Mouse (Mus musculus): ENCODE measurements around the gene Ddi2. TPM values are rescaled to one million over a fixed set of nuclear protein-coding genes. Genes with fewer than 3 reads are reported as not detected.
A peak's percentile ranks its signal among the peaks of the same experiment; 100 is the strongest.

Gene Ddi2
- total RNA-seq, 1 experiment from 2014 or later = 29.2 TPM

DNA sequence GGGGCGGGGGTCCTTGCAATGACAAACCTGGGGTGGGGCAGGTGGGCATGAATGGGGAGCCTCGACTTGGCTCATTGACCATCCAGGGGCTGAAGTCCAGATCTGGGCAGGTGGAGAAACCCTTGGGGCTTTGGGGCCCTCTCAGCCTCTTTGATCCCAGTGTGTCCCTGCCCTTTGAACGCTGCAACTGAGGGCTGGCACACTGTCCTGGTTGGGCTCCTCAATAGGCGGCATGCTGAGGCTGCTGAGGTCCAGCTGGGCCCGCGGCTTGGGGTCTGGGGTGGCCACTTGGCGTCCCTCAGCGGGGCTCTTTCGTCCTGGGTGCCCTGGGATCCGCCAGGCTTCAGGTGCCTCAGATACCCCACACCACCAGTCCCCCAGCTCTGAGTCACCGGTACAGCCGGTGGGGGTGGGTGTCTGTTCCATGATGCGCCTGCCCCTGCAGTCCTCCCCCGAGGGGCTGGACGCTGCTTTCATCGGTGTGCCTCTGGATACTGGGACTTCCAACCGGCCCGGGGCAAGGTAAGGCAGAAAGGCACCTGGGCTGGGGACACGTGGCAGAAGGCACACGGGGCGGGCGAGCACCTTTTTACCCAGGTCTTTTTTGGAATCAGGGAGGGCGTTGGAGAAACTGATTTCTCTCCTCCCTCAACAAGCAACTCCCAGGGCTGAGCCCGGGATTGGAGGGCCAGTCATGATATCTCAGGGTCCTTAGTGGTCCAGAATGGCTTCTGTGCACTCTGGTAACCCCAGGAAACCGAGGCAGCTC is 23.5 kb upstream of the Ddi2 start, which contains the start of gene Agmat:
Gene Agmat (plus strand): TSS at position 95 of the 769 bp plus-strand sequence.
- ATAC-seq (ENCODE audit: extremely low read depth, insufficient number of reproducible peaks, low FRiP score, poor library complexity, severe bottlenecking) = no peak

DNA sequence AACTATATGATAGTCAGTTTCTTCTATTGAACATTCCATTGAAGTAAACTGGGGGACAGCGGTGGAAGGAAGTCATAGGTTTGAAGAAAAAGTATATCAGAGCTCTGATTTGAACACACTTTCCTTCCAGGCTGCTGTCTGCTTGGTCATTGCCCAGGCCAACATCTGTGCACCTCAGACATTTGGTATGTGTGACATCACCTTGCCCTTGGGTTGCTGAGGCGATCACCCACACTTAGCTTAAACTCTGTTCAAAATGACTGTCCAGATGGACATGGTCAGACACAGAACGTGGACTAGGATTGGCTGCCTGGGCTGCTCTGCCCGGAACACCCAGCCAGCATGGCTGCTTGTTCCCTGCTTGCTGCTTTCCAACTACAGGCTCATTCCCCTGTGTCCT is 19.2 kb upstream of the Ddi2 start:
- ATAC-seq (ENCODE audit: extremely low read depth, insufficient number of reproducible peaks, low FRiP score, poor library complexity, severe bottlenecking) = no peak

DNA sequence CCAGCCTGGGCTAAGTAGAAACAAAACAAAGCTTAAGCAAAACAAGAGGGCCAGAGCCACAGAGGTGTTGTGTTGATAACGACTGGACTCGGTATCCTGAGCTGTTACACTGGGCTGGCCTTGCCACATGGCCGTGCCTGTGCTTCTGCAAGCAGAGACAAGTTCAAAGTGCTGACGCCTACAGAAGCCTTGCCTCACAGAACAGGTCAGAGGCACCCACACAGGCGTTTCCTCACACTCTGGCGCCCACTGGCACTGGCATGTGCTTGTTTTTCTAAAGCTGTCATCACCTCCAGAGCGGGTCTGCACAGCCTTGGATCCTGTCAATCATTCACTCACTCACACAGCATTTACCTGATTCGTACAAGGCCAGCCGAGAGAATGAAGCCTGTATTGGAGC is 18.6 kb upstream of the Ddi2 start:
- ATAC-seq (ENCODE audit: extremely low read depth, insufficient number of reproducible peaks, low FRiP score, poor library complexity, severe bottlenecking) = no peak

DNA sequence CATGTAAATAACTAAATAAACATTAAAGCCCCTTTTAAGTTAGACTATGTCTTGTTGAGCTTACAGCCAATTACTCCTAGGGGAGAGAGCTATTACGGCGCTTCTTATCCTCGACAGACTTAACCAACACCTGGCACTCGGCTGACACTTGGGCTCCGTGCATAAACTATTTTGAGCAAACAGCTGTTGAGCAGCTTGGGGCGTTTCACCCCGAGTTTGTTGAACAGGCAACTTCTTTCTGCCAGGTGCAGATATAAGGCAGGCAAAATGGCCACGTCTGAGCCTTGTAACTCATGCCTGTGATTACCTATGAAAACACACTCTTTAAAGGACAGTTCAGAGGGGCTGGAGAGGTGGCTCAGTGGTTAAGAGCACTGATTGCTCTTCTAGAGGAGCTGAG is 14.8 kb upstream of the Ddi2 start:
- no peak for ATAC-seq (ENCODE audit: extremely low read depth, insufficient number of reproducible peaks, low FRiP score, poor library complexity, severe bottlenecking)

DNA sequence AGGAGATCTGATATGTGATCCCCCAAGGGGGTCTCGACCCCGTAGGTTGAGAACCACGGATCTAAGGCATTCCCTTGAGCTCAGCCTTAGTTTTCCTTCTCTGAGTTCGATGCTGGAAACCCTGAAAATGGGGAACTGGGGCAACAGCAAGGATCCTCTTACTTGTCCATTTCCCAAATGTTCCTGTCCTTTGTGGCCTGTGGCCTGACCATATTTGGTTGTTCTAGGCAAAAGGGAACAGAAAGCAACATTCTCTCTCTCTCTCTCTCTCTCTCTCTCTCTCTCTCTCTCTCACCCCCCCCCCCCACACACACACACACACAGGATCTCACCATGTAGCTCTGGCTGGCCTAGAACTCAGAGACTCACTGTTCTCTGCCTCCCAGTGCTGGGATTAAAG is 13.6 kb upstream of the Ddi2 start:
- ATAC-seq (ENCODE audit: extremely low read depth, insufficient number of reproducible peaks, low FRiP score, poor library complexity, severe bottlenecking) = no peak

DNA sequence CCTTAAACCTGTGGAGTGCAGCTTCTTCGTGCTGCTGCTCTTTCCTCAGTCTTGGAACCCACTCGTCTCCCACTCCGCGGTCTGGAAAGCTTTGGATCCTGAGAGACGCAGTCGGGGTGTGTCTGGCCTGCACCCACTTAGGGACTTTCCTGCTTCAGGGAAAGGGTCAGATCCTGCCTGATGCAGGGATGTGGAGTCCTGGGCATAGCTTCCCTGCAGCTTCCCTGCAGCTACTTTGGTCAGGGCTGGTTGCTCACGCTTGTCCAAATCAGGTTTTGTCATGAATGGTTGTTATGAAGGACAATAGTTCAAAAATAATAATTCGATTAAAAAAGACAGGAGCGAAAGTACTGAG is 12.0 kb upstream of the Ddi2 start:
- ATAC-seq (ENCODE audit: extremely low read depth, insufficient number of reproducible peaks, low FRiP score, poor library complexity, severe bottlenecking) = no peak

DNA sequence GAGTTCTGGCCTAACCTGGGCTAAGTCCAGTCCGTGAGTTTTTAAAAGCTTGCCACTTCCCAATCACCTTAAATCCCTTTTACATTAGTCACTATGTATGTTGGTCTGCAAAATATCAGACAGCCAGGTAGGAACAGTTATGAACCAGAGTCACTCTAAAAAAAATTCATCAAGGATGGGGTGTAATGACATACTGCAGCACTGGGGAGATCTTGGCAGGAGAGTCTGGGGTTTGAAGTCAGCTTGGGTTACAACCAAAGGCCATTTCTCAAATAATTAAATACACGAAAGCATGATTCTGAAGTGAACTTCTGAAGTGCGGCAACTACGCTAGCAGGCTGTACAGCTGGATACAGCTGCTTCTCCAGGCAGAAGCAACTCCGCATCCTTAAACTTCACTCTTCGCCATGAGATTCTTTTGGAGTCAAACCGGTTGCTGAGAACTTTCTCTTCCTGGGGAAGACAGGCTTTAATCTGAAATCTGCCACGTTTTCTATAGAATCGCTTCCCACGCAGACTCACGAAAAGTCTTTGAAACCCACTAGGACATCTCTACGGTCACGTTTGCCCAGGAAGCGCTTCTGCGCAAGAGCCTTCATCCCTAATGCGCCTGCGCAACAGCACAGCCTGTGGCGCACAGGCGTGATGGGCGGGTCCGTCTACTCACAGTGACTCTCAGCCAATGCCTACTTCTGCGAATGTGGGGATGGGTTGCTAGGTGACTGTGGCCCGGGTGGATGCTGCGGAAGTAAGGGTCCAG is 11.4 kb upstream of the Ddi2 start:
- ATAC-seq (ENCODE audit: extremely low read depth, insufficient number of reproducible peaks, low FRiP score, poor library complexity, severe bottlenecking) = peak; percentile 97

DNA sequence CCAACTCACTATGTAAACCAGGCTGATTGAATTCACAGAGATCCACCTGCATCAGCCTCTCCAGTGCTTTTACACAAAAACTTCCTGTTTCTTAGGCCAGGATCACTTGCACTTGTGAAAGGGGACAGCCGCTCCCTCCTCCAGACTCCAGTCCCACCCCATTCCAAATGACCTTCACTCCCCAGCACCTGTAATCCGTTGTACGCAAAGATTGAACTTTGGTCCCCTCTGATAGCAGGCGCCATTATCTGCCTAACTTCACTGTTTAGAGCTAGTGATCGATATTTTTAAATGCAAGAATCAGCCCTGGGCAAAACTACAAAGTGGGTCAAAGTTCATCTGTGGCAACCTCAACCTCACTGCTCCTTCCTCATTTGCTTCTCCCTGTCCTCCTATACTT is 8.5 kb upstream of the Ddi2 start:
- no peak for ATAC-seq (ENCODE audit: extremely low read depth, insufficient number of reproducible peaks, low FRiP score, poor library complexity, severe bottlenecking)

DNA sequence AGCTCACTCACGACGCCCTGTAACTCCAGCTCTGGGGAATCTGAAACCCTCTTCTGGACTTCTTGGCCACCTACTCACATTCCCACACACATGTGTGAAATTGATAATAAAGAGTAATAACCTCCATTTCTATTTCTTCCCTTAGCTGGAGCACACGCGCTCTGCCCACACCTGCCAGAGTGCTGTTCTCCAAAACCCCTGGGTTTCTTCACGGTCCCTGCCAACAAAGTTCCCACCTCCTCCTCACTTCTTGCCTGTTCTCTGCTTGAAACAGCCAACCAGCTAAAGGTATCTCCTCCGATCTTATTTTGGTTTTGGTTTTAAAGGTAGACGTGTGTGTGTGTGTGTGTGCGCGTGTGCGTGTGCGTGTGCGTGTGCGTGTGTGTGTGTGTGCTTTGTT is 7.2 kb upstream of the Ddi2 start:
- ATAC-seq (ENCODE audit: extremely low read depth, insufficient number of reproducible peaks, low FRiP score, poor library complexity, severe bottlenecking) = no peak

DNA sequence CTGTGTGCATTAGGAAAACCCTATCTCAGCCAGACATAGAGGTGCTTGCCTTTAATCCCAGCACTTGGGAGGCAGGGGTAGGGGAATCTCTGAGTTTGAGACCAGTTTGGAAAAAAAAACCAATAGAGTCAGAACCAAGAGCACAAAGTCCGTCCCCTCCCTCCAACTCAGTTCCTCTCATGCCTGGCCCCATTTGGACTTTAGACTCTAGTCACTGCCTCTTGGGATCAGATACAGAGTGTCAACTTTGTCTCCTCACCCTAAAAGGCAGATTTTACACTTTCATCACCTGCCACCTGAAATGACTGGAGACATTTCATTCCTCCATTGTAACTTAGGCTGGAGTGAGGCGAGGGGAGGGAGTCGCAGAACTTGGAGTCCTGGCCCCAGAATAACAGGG is 6.0 kb upstream of the Ddi2 start:
- ATAC-seq (ENCODE audit: extremely low read depth, insufficient number of reproducible peaks, low FRiP score, poor library complexity, severe bottlenecking) = no peak

DNA sequence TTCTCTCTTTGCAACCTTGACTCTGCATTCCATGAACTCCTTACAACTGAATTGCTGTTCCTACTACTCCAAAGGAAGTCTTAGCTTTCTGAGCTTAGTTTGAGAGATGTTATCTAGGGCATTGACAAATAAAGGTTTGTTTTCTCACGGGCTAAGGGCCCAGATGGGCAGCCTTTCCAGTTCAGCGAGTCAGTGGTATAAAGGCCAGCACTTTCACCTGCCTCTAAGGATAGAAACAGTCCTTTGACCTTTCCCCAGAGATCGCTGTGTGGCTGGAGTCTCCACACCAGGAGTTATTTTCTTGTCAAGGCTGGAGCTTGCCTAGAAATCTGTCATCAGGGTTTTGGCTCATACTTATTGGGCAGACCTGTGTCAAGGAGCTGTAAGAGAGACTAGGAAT is 2.5 kb upstream of the Ddi2 start:
- no peak for ATAC-seq (ENCODE audit: extremely low read depth, insufficient number of reproducible peaks, low FRiP score, poor library complexity, severe bottlenecking)

DNA sequence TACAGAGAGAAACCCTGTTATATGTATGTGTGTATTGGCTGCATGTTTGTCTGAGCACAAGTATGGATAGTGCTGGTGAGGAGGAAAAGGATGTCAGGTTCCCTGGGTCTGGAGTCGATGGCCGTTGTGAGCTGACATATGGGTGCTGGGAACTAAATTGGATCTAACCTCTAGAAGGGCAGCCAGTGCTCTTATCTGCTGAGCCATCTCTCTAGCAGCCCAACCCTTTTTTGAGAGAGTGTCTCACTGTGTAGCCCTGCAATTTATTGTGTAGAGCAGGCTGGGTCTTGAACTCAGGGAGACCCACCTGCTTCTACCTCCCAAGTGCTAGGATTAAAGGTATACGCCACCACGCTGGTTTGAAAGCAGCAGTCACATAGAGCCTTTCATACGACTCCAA is 2.1 kb upstream of the Ddi2 start:
- ATAC-seq (ENCODE audit: extremely low read depth, insufficient number of reproducible peaks, low FRiP score, poor library complexity, severe bottlenecking) = no peak

DNA sequence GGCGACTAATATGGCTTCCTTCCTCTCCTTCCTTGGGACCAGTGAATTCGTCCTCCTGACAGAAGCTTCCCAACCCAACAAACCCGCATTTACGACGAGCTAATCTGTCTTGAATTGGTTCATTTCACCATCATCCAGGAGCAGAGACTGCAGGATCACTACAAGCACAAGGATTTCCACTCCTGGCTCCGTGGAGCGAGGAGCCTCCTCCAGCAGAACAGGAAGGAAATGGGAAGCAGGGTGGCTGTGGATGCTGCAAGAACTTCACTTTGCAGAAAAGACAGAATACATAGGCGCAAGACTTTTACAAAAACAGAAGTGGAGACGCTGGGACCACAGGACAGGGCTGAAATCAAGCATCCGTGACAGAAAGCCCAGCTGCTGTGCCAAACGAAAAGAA is 1.4 kb upstream of the Ddi2 start:
- ATAC-seq (ENCODE audit: extremely low read depth, insufficient number of reproducible peaks, low FRiP score, poor library complexity, severe bottlenecking) = no peak

DNA sequence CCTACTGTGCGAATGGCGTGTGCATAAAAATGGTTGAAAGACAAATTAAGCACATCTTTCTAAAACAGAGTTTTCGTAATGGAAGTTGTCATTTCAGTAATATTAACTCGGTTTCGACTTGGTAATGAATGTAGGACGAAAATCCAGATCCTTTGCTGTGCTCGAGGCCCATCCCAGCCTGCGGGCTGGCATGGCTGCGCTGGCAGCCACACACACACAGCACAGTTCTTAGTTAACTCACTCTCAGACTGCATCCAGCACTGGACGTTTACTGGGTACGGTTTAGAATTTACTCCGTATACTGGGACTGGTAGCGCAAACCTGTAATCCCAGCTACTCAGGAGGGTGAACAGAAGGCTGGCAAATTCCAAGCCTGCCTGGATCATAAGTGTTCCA is 452 bp upstream of the Ddi2 start:
- ATAC-seq (ENCODE audit: extremely low read depth, insufficient number of reproducible peaks, low FRiP score, poor library complexity, severe bottlenecking) = no peak

DNA sequence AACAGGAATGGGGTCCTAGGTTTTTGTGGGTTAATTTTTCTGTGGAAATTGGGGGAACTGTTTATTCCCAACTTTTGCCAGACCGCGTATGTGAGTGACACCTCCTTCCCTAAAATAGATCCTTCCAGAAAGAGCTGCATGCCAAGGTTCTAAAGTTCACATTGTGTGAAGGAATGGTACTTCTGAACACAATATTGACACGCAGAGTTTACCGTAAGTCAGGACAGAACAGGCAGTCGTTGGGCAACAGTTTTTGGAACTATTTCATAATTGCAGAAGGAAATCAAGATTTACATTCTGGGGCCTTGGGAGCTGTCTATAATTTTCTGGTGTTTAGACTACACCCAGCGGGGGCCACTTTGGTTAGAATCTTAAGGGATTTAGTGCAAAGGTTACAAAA is 1.3 kb downstream of the Ddi2 start:
- no peak for ATAC-seq (ENCODE audit: extremely low read depth, insufficient number of reproducible peaks, low FRiP score, poor library complexity, severe bottlenecking)

DNA sequence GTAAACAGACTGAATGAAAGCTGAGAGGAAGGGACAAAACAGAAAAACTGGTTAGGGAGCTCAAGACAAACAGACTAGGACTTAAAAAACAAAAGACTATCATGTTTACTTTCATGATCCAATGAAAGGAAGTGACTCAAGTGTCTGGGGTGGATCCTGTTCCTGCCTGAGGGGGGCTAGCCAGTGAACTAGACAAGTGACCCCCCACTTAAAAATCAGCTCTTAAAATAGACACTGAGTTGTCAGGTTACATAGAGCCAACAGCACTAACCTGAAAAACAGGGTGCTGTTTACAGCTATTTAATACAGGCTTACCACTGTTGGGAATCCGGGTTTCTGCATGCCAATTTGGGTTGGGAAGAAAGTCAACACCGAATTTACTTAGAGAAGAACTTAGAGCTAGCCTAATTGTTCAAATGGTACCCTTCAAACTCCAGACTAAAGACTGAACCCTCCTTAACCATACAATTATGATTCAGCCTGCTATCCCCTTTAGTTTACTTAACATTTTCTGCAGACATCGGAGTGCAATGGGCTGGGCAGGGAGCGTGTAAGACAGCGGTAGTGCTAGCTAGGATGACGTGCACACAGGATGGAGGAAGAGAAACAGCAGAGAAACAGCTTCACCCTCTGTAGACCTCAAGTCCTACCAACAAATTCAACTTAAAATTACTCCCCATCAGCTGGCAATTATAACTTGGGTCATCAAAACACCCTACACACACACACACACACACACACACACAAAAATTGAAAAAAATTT is 2.3 kb downstream of the Ddi2 start:
- 0 out of 2 replicates have a peak, but pooled peaks have one; percentile 23 for ATAC-seq (ENCODE audit: extremely low read depth, insufficient number of reproducible peaks, low FRiP score, poor library complexity, severe bottlenecking)

DNA sequence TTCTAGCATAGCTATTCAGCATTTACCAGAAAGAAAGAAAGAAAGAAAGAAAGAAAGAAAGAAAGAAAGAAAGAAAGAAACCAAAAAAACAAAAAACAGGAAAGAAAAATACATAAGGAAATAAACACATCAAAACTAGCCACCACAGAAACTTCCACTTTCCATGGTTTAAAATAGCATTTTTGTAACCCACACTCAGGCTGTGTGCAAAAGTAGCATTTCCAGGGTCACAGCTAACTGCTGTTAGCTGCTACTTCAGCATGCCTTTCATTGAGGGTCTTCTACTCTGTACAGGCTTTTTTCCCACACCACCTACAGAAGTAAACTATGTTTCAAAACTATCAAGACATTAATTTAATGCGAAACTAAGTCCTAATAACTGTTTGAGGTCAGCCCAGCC is 3.9 kb downstream of the Ddi2 start:
- ATAC-seq (ENCODE audit: extremely low read depth, insufficient number of reproducible peaks, low FRiP score, poor library complexity, severe bottlenecking) = no peak

DNA sequence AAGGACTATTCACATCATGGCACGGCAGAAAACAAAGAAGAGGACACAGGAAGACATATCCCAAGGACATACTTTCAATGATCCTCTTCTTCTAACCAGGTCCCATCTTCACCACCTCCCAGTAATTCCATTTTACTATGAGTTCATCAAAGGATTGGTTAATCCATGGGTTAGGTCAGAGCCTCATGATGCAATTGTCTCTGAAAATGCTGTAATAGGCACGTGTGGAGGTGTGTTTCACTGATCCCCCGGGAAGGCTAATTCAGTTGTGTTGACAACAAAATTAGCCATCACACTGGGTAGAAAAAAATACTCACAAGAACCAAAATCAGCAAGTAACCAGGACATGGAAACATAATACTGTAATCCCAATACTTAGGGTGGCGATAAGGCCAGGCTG is 5.6 kb downstream of the Ddi2 start:
- ATAC-seq (ENCODE audit: extremely low read depth, insufficient number of reproducible peaks, low FRiP score, poor library complexity, severe bottlenecking) = no peak

DNA sequence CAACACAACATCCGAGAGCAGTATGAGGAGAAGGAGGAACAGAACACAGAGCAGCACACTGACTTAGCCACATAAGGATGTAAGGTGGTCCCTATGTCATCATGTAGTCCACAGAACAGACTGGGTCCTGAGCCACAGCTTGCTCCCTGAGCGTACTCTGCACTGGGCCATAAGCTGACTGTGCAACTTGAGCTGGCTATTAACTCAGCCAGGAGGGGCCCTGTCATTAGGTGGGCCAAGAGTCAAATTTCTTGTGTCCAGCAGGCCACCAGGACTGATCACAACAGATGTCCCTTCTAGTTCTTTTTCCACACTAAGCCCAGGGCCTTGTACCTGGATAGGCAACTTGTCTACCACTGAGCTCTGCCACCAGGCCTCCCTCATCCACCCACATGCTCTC is 8.2 kb downstream of the Ddi2 start:
- no peak for ATAC-seq (ENCODE audit: extremely low read depth, insufficient number of reproducible peaks, low FRiP score, poor library complexity, severe bottlenecking)

DNA sequence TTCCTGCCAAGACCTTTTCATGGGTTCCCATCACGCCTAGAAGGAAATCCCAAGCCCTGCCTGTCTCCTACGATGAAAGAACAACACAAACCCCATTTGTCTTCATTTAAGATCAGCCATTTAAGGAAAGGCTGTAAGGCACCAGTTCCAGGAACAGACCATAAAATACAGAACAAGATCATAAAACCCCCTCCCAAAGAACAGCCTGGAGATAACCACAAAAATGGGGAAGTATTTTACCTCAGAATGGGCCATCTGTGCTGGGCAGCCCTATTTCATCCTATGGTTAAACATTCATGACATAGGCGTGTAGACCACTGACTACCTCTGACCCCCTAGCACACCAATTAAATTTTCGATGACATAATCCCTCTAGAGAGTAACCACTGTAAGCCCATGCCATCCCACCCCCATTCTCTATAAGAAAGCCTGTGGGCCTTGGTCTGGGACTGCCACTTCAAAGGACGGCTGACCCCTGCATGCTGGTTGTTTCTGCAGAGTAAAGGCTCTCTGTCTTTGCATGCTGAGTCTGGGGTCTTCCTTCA is 9.5 kb downstream of the Ddi2 start:
- ATAC-seq (ENCODE audit: extremely low read depth, insufficient number of reproducible peaks, low FRiP score, poor library complexity, severe bottlenecking) = no peak
